Mouse (Mus musculus) MEL (cell line): ENCODE results near the gene Usp22. TPM values are rescaled to one million over a fixed set of nuclear protein-coding genes. Genes with fewer than 3 reads are reported as not detected.

Source experiments
- DNase-seq: peaks from one replicate; pipeline ENCODE4 v3.0.0; 2011; ENCODE audit warnings: low read depth, low spot score
- H3K27ac ChIP-seq: 2 replicates; pipeline ENCODE4 v1.5.1; 2012; ENCODE audit warnings: low read depth, mild to moderate bottlenecking, control low read depth, low read length, moderate library complexity; ENCODE audit not compliant: control insufficient read depth
- H3K27me3 ChIP-seq, 2 experiments: fragments of 150-350 bp in 1 of 2; sonication (generic) in 1 of 2; 2 replicates each; pipeline ENCODE4 v1.6.1; 2012; ENCODE audit warnings: low read length in 2 of 2, mild to moderate bottlenecking in 2 of 2, improper control_type of control experiment in 1 of 2, moderate library complexity in 1 of 2; ENCODE audit not compliant: insufficient read depth in 2 of 2, control insufficient read depth in 1 of 2
- H3K36me3 ChIP-seq, 2 experiments: 2 replicates each; pipeline ENCODE4 v1.6.1; 2012 to 2014; ENCODE audit warnings: low read length in 2 of 2, improper control_type of control experiment in 1 of 2, inconsistent platforms in 1 of 2, mild to moderate bottlenecking in 1 of 2; ENCODE audit not compliant: insufficient read depth in 2 of 2, control insufficient read depth in 1 of 2
- H3K4me1 ChIP-seq, 2 experiments: fragments of 150-350 bp in 1 of 2; sonication (generic) in 1 of 2; 2 replicates each; pipeline ENCODE4 v1.6.1; 2012; ENCODE audit warnings: low read length in 2 of 2, improper control_type of control experiment in 1 of 2, mild to moderate bottlenecking in 1 of 2; ENCODE audit not compliant: insufficient read depth in 2 of 2, control insufficient read depth in 1 of 2
- H3K4me3 ChIP-seq, 2 experiments: fragments of 150-350 bp in 1 of 2; sonication (generic) in 1 of 2; 2 replicates each; pipeline ENCODE4 v1.5.1; 2012; ENCODE audit warnings: low read depth in 2 of 2, low read length in 2 of 2, mild to moderate bottlenecking in 2 of 2, moderate library complexity in 2 of 2, control low read depth in 1 of 2, improper control_type of control experiment in 1 of 2; ENCODE audit not compliant: control insufficient read depth in 1 of 2, insufficient read depth in 1 of 2
- H3K79me2 ChIP-seq: 2 replicates; pipeline ENCODE4 v1.6.1; 2012; ENCODE audit warnings: mild to moderate bottlenecking, low read length, moderate library complexity; ENCODE audit not compliant: control insufficient read depth, poor library complexity, insufficient read depth
- H3K9ac ChIP-seq: 2 replicates; pipeline ENCODE4 v1.6.1; 2012; ENCODE audit warnings: low read depth, mild to moderate bottlenecking, control low read depth, low read length, moderate library complexity; ENCODE audit not compliant: control insufficient read depth, poor library complexity, severe bottlenecking
- H3K9me3 ChIP-seq: fragments of 150-350 bp; sonication (generic); replicated peaks from 2 replicates; pipeline ENCODE4 v1.6.1; 2012; ENCODE audit warnings: mild to moderate bottlenecking, low read length, improper control_type of control experiment, moderate library complexity; ENCODE audit not compliant: insufficient read depth
- BHLHE40 ChIP-seq: IDR thresholded peaks from 2 replicates; pipeline ENCODE4 v1.6.1; 2012; ENCODE audit warnings: low read depth, mild to moderate bottlenecking, inconsistent platforms, low read length, improper control_type of control experiment, borderline replicate concordance
- CHD1 ChIP-seq: IDR thresholded peaks from 2 replicates; pipeline ENCODE4 v1.6.1; 2012; ENCODE audit warnings: low read depth, mild to moderate bottlenecking, inconsistent platforms, low read length, improper control_type of control experiment
- CTCF ChIP-seq, 3 experiments: IDR thresholded peaks in 2 of 3; conservative IDR thresholded peaks in 1 of 3; 2 replicates each; pipeline ENCODE4 v1.5.1; 2011 to 2012; ENCODE audit warnings: low read length in 3 of 3, low read depth in 2 of 3, mild to moderate bottlenecking in 2 of 3, improper control_type of control experiment in 1 of 3, inconsistent platforms in 1 of 3, mixed read lengths in 1 of 3, moderate library complexity in 1 of 3; ENCODE audit not compliant: control insufficient read depth in 1 of 3, insufficient read depth in 1 of 3, poor library complexity in 1 of 3, severe bottlenecking in 1 of 3
- E2F4 ChIP-seq: IDR thresholded peaks from 2 replicates; pipeline ENCODE4 v1.6.1; 2011; ENCODE audit warnings: low read depth, low read length, improper control_type of control experiment, borderline replicate concordance
- EP300 ChIP-seq, 2 experiments: IDR thresholded peaks; 2 replicates each; pipeline ENCODE4 v1.6.1; 2011; ENCODE audit warnings: improper control_type of control experiment in 2 of 2, low read length in 2 of 2, low read depth in 1 of 2, mild to moderate bottlenecking in 1 of 2
- GABPA ChIP-seq: IDR thresholded peaks from 2 replicates; pipeline ENCODE4 v1.6.1; 2012; ENCODE audit warnings: low read depth, mild to moderate bottlenecking, inconsistent platforms, low read length, improper control_type of control experiment, moderate library complexity
- GATA1 ChIP-seq: IDR thresholded peaks from 2 replicates; pipeline ENCODE4 v1.6.1; 2011; ENCODE audit warnings: low read depth, low read length, improper control_type of control experiment
- HCFC1 ChIP-seq: IDR thresholded peaks from 2 replicates; pipeline ENCODE4 v1.6.1; 2012; ENCODE audit warnings: low read depth, mild to moderate bottlenecking, inconsistent platforms, low read length, improper control_type of control experiment, moderate library complexity
- JUND ChIP-seq: IDR thresholded peaks from 2 replicates; pipeline ENCODE4 v1.6.1; 2011; ENCODE audit warnings: low read depth, mild to moderate bottlenecking, improper control_type of control experiment, low read length
- MAX ChIP-seq: IDR thresholded peaks from 2 replicates; pipeline ENCODE4 v1.6.1; 2011; ENCODE audit warnings: low read length, improper control_type of control experiment
- MXI1 ChIP-seq: IDR thresholded peaks from 2 replicates; pipeline ENCODE4 v1.6.1; 2011; ENCODE audit warnings: mild to moderate bottlenecking, low read depth, low read length, improper control_type of control experiment
- MYB ChIP-seq: IDR thresholded peaks from 2 replicates; pipeline ENCODE4 v1.6.1; 2011; ENCODE audit warnings: mild to moderate bottlenecking, low read depth, low read length, improper control_type of control experiment
- MYC ChIP-seq: IDR thresholded peaks from 2 replicates; pipeline ENCODE4 v1.6.1; 2011; ENCODE audit warnings: low read depth, mild to moderate bottlenecking, low read length, improper control_type of control experiment, moderate library complexity
- NELFE ChIP-seq: IDR thresholded peaks from 2 replicates; pipeline ENCODE4 v1.6.1; 2011; ENCODE audit warnings: low read depth, low read length, improper control_type of control experiment
- POLR2A ChIP-seq, 2 experiments: IDR thresholded peaks; 2 replicates each; pipeline ENCODE4 v1.6.1; 2011 to 2012; ENCODE audit warnings: low read length in 2 of 2, mild to moderate bottlenecking in 2 of 2, control low read depth in 1 of 2, improper control_type of control experiment in 1 of 2, low read depth in 1 of 2, moderate library complexity in 1 of 2; ENCODE audit not compliant: control insufficient read depth in 1 of 2, insufficient read depth in 1 of 2, poor library complexity in 1 of 2
- POLR2AphosphoS2 ChIP-seq: IDR thresholded peaks from 2 replicates; pipeline ENCODE4 v1.6.1; 2011; ENCODE audit warnings: low read length, improper control_type of control experiment
- RAD21 ChIP-seq: IDR thresholded peaks from 2 replicates; pipeline ENCODE4 v1.6.1; 2011; ENCODE audit warnings: mild to moderate bottlenecking, low read depth, low read length, improper control_type of control experiment
- RCOR1 ChIP-seq: IDR thresholded peaks from 2 replicates; pipeline ENCODE4 v1.6.1; 2012; ENCODE audit warnings: low read depth, mild to moderate bottlenecking, inconsistent platforms, low read length, improper control_type of control experiment
- TBP ChIP-seq: IDR thresholded peaks from 2 replicates; pipeline ENCODE4 v1.8.0; 2011; ENCODE audit warnings: low read depth, low read length, improper control_type of control experiment
- TCF12 ChIP-seq: IDR thresholded peaks from 2 replicates; pipeline ENCODE4 v1.6.1; 2014; ENCODE audit warnings: low read depth, mild to moderate bottlenecking, inconsistent platforms, low read length, improper control_type of control experiment, moderate library complexity
- ZC3H11A ChIP-seq: IDR thresholded peaks from 2 replicates; pipeline ENCODE4 v1.6.1; 2012; ENCODE audit warnings: low read depth, mild to moderate bottlenecking, inconsistent platforms, low read length, improper control_type of control experiment
- ZKSCAN1 ChIP-seq: IDR thresholded peaks from 2 replicates; pipeline ENCODE4 v1.6.1; 2012; ENCODE audit warnings: low read depth, mild to moderate bottlenecking, inconsistent platforms, low read length, improper control_type of control experiment, moderate library complexity
- ZMIZ1 ChIP-seq: IDR thresholded peaks from 2 replicates; pipeline ENCODE4 v1.6.1; 2012; ENCODE audit warnings: low read depth, mild to moderate bottlenecking, inconsistent platforms, low read length, improper control_type of control experiment, moderate library complexity
- polyA plus RNA-seq, 2 experiments: library from polyadenylated mRNA; stranded (reverse) in 1 of 2; unstranded in 1 of 2; fragments of >175 nt in 1 of 2; fragments of >200 nt in 1 of 2; gene quantifications; 2 replicates each; pipeline versions ENCODE4 v1.2.1 to v1.2.4; 2012; ENCODE audit warnings: low replicate concordance in 2 of 2, low read depth in 1 of 2; ENCODE audit not compliant: insufficient read length in 2 of 2, insufficient read depth in 1 of 2, missing spikeins in 1 of 2
- total RNA-seq: library from RNA; depleted of rRNA; stranded (reverse); fragments of 300-350 nt; gene quantifications from 2 replicates; pipeline ENCODE4 v1.2.3, GENCODE M21; 2012

The Usp22 gene
- total and polyA plus RNA-seq, 3 experiments, result 36.5 to 646 (median 36.9) TPM

DNA sequence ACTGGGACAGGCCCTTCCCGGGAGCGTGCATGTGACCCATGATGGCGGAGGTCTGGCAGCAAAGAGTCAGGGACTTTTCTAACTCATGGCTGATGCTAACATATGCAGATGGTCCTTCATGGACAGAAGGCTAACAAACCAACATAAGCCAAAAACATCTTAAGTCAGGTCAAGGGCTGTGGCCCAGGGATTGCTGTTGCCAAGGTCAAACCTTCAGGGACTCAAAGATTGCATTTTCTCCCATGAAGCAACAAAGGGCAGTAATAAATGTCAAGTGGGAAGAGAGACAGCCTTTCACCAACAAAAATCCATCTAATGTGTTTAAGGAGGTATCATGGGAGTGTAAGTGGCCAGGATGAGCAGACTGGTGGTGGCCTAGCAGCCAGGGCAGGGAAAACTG lies 31.3 kb upstream of the Usp22 start:
- no peak overlapping the region for H3K9ac ChIP-seq
- no peaks in the 10 kb centered on the region for H3K36me3 ChIP-seq
- no peak overlapping the region for H3K27ac ChIP-seq
- no peak for DNase-seq
- peaks cover 2 to 4% of the 10 kb centered on the region in 2 experiments; a peak in 3 of 4 replicates for H3K27me3 ChIP-seq
- H3K79me2 ChIP-seq, result no peaks in the 10 kb centered on the region
- no peak for TF ChIP-seq CTCF (IDR thresholded peaks at IDR 0.05 in 2 of 3, conservative IDR thresholded peaks at IDR 0.05 in 1 of 3; ENCODE audit: control insufficient read depth in 1 of 3, insufficient read depth in 1 of 3, low read depth in 2 of 3, low read length in 3 of 3, poor library complexity in 1 of 3, severe bottlenecking in 1 of 3)
- no peak for TF ChIP-seq RCOR1
- no peak for TF ChIP-seq TBP
- TF ChIP-seq EP300 (IDR thresholded peaks at IDR 0.05; ENCODE audit: low read depth in 1 of 2, low read length in 2 of 2), result no peak
- no peak for TF ChIP-seq POLR2AphosphoS2
- no peak for TF ChIP-seq MYB
- TF ChIP-seq JUND, result no peak
- no peak for TF ChIP-seq BHLHE40
- TF ChIP-seq POLR2A (IDR thresholded peaks at IDR 0.05; ENCODE audit: control insufficient read depth in 1 of 2, insufficient read depth in 1 of 2, low read depth in 1 of 2, low read length in 2 of 2, poor library complexity in 1 of 2), result no peak
- no peak for TF ChIP-seq GABPA
- no peak overlapping the region for H3K4me3 ChIP-seq
- H3K9me3 ChIP-seq, result no peaks in the 10 kb centered on the region
- no peaks in the 10 kb centered on the region for H3K4me1 ChIP-seq

DNA sequence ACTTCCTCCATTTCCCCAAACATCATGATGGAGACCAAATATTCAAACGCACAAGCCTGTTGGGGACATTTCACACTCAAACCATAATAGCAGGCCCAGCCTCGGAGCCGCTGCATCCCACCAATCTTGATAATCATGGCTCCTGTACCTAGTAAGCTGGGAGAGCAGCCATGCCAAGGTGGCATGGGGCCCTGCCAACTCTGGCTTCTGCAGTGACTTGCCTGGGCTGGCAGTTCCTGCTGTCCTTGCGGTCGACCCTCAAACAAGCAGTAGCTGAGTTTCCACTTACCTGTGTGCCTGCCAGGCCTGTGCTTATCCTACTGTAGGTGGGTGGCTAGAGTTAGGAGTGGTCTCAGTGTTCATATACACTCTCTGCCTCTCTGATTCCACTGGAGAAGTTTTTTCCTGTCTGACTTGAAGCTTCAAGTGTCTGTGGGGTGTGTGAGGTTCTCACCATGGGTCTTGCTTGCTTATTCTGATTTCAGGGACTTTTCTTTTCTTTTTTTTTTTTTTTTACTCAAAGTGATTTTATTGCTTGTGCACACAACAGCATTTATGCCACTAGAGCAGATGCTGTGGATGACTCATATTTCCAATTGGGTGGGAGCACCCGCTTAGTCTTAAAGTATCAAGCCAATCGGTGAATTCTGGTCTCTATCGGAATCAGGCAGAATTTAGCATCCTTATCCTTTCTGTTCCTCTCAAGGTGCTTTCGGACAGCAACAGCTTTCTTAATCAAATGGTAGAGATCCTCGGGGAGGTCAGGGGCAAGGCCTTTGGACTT lies 30.5 kb upstream of the Usp22 start:
- Histone ChIP-seq H3K79me2 (no peaks in the 10 kb centered on the region), H3K27ac (no peak overlapping the region), H3K36me3 (no peaks in the 10 kb centered on the region), H3K4me1 (no peaks in the 10 kb centered on the region), H3K9ac (no peak overlapping the region), H3K9me3 (no peaks in the 10 kb centered on the region), H3K4me3 (no peak overlapping the region), H3K27me3 (peaks cover 0 to 5% of the 10 kb centered on the region in 2 experiments; a peak in 3 of 4 replicates)
- DNase-seq, result no peak
- TF ChIP-seq CHD1 (no peak), RAD21 (no peak), RCOR1 (no peak), GATA1 (no peak), TCF12 (no peak), ZKSCAN1 (no peak), NELFE (no peak), HCFC1 (no peak), GABPA (no peak), MYB (no peak), MAX (no peak), POLR2AphosphoS2 (no peak), E2F4 (no peak), TBP (no peak), MXI1 (no peak), MYC (no peak), ZC3H11A (no peak), ZMIZ1 (no peak)
